Mouse (Mus musculus): Measurements from ENCODE around the gene Cenpv.

- no peak for TF ChIP-seq CTCF (IDR thresholded peaks at IDR 0.05; ENCODE audit: low read depth, low read length)
- no peak for TF ChIP-seq POLR2A (IDR thresholded peaks at IDR 0.05; ENCODE audit: extremely low read depth, insufficient read depth, low read length)
Measured at GRCm38 (mm10) chr11:62537089-62537488, 2.0 kb downstream of the Cenpv start.

Data from liver, adult 2 months (tissue).